Mouse (Mus musculus) spleen, adult 2 months (tissue): Measurements from ENCODE around the gene Pnliprp2.

ENCODE experiments used
- CTCF ChIP-seq: fragments of 200-500 bp; IDR thresholded peaks from 2 replicates; pipeline ENCODE4 v1.5.1; 2011; ENCODE audit warnings: mild to moderate bottlenecking, inconsistent platforms; ENCODE audit not compliant: insufficient read depth, insufficient read length, insufficient replicate concordance; ENCODE audit errors: extremely low read depth
- POLR2A ChIP-seq: fragments of 200-500 bp; IDR thresholded peaks from 2 replicates; pipeline ENCODE4 v1.6.1; 2011; ENCODE audit warnings: low read depth, low read length, inconsistent platforms

DNA sequence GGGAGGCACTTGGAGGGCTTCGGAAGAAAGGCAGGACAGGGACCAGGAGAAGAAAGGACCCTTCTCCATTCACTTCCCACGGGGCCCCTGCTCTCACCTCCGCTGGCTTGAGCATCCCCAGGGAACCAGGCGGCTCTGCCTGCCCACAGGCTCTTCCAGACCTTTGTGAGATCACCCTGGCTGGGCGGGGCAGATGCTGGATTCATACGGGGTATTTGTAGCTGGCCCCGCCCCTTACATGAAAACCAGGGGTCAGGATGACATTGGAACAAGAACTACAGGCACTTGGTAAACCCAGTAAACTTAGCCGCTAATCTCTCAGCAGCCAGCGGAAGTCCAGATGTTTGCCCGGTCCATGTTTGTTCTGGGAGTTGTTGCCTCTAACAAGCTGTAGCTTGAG is 34.8 kb downstream of the Pnliprp2 start, which contains the start of gene 1700019N19Rik:
- TF ChIP-seq POLR2A (no peak), CTCF (no peak)
